Mouse (Mus musculus) gastrocnemius, adult 2 months (tissue): ENCODE data around the gene Spout1. TPM values are rescaled to one million over a fixed set of nuclear protein-coding genes. Genes with fewer than 3 reads are reported as not detected.
"Not testable (repeated sequence)": the region's sequence is repeated elsewhere in the genome, so short reads cannot be mapped to it uniquely, and the experiment has no call there.

Experiments
- DNase-seq: peaks from one replicate; pipeline ENCODE4 v3.0.0; 2022
- H3K27ac ChIP-seq: fragments of 200-600 bp; 2 replicates; pipeline ENCODE4 v1.8.1; 2022; ENCODE audit warnings: mild to moderate bottlenecking
- H3K4me3 ChIP-seq: fragments of 200-600 bp; 2 replicates; pipeline ENCODE4 v1.8.1; 2022; ENCODE audit warnings: mild to moderate bottlenecking, moderate library complexity
- CTCF ChIP-seq: fragments of 200-600 bp; IDR thresholded peaks from 2 replicates; pipeline ENCODE4 v1.8.1; 2022; ENCODE audit warnings: antibody characterized with exemption, mild to moderate bottlenecking, moderate library complexity
- intact Hi-C: fragments of 180-260 bp; cut with DNase I; formaldehyde crosslinking; loops from one replicate; pipeline ENCODE4 v1.15.1; 2025
- total RNA-seq, 2 experiments: library from RNA; stranded (reverse); gene quantifications; 2 replicates each; pipeline ENCODE4 v1.2.3; 2021

Spout1 gene
- total RNA-seq, 2 experiments from 2014 or later = 4.2 to 4.5 TPM

GRCm38 (mm10) chr2:30134378-30134711, 43.9 kb downstream of the Spout1 start:
- intact Hi-C loops = no loop called here
- peak overlapping the region; percentile 98 for H3K27ac ChIP-seq
- no peak for TF ChIP-seq CTCF
- no peak for DNase-seq
- H3K4me3 ChIP-seq = peak overlapping the region; percentile 90

- no peak for TF ChIP-seq CTCF
- H3K4me3 ChIP-seq = peak within 1 kb of the TSS; percentile 90
- peak within 1 kb of the TSS; percentile 98 for H3K27ac ChIP-seq
- intact Hi-C loops = no loop called here
- DNase-seq = peak; percentile 99
Observed at GRCm38 (mm10) chr2:30133613-30134377, 44.5 kb downstream of the Spout1 start, which contains the start of gene Tbc1d13. TSS of gene Tbc1d13 (plus strand) at chr2:30133746.

GRCm38 (mm10) chr2:30132801-30133612, 45.3 kb downstream of the Spout1 start:
- H3K4me3 ChIP-seq = peak overlapping the region; percentile 90
- H3K27ac ChIP-seq = peak overlapping the region; percentile 98
- intact Hi-C loops = no loop called here
- TF ChIP-seq CTCF = no peak
- peak; percentile 52 for DNase-seq

GRCm38 (mm10) chr2:30131240-30131639, 47.0 kb downstream of the Spout1 start:
- DNase-seq, H3K27ac ChIP-seq, H3K4me3 ChIP-seq, intact Hi-C loops: not testable (repeated sequence)

- TF ChIP-seq CTCF = no peak
- intact Hi-C loops = no loop called here
- Histone ChIP-seq H3K27ac (no peak overlapping the region), H3K4me3 (no peak overlapping the region)
- DNase-seq = no peak
Observed at GRCm38 (mm10) chr2:30130156-30130555, 48.1 kb downstream of the Spout1 start.

GRCm38 (mm10) chr2:30128789-30129188, 49.5 kb downstream of the Spout1 start:
- Histone ChIP-seq H3K4me3 (no peak overlapping the region), H3K27ac (no peak overlapping the region)
- TF ChIP-seq CTCF = peak; percentile 86
- no peak for DNase-seq
- intact Hi-C loops = loop anchor here (1.0 kb wide), 1 partner anchor 34 kb away; no protein-coding TSS in a partner anchor

GRCm38 (mm10) chr2:30124472-30125274, 53.6 kb downstream of the Spout1 start, which contains the start of gene Zer1:
TSS of gene Zer1 (minus strand) at chr2:30124585.
- intact Hi-C loops = loop anchor here (1.0 kb wide), 1 partner anchor 146 kb away; no protein-coding TSS in a partner anchor
- peak; percentile 99 for DNase-seq
- Histone ChIP-seq H3K27ac (peak within 1 kb of the TSS; percentile 98), H3K4me3 (peak within 1 kb of the TSS; percentile 80)
- no peak for TF ChIP-seq CTCF

GRCm38 (mm10) chr2:30123729-30124471, 54.4 kb downstream of the Spout1 start:
- TF ChIP-seq CTCF = no peak
- no peak for DNase-seq
- intact Hi-C loops = loop anchor here (1.0 kb wide), 1 partner anchor 146 kb away; no protein-coding TSS in a partner anchor

More at GRCm38 (mm10) chr2:30123729-30124471, 54.4 kb downstream of the Spout1 start:
- Histone ChIP-seq H3K4me3 (peak overlapping the region; percentile 80), H3K27ac (peak overlapping the region; percentile 98)

Other genes with a start within 250 kb of the Spout1 start
- gene Gle1, start 243.0 kb downstream of the Spout1 start, total RNA-seq = 10 to 100 TPM; 23.2 to 28.3 TPM
- 10 to 100 TPM; 41.8 to 62.1 TPM for gene Sptan1, start 212.9 kb downstream of the Spout1 start, total RNA-seq
- gene Wdr34, start 129.6 kb downstream of the Spout1 start, total RNA-seq = 1 to 10 TPM; 4.4 to 5.0 TPM
- gene Set, start 121.1 kb downstream of the Spout1 start, total RNA-seq = 100 to 1,000 TPM in 1 of 2 experiments, 10 to 100 TPM in 1; 93.8 to 110 TPM
- gene Pkn3, start 100.8 kb downstream of the Spout1 start, total RNA-seq = 1 to 10 TPM; 3.6 to 4.1 TPM
- 1 to 10 TPM; 2.0 to 3.5 TPM for gene Zdhhc12, start 84.8 kb downstream of the Spout1 start, total RNA-seq
- gene Zer1, start 53.9 kb downstream of the Spout1 start, total RNA-seq = 10 to 100 TPM; 23.1 to 25.2 TPM
- gene Tbc1d13, start 44.7 kb downstream of the Spout1 start, total RNA-seq = 10 to 100 TPM; 12.9 to 17.5 TPM
- gene Endog, start 7.0 kb downstream of the Spout1 start, total RNA-seq = 10 to 100 TPM; 50.8 to 67.6 TPM
- 10 to 100 TPM; 23.4 to 30.3 TPM for gene Kyat1, start 27.4 kb upstream of the Spout1 start, total RNA-seq
- 10 to 100 TPM; 19.6 to 37.9 TPM for gene Lrrc8a, start 59.3 kb upstream of the Spout1 start, total RNA-seq
- gene Gm28035, start 62.1 kb upstream of the Spout1 start, total RNA-seq = 1 to 10 TPM; 1.1 to 1.4 TPM
- 10 to 100 TPM; 27.8 to 34.5 TPM for gene Phyhd1, start 87.7 kb upstream of the Spout1 start, total RNA-seq
- 1 to 10 TPM in 1 of 2 experiments, not detected in 1; 1.8 TPM for gene Gm28038, start 102.6 kb upstream of the Spout1 start, total RNA-seq
- gene Dolk, start 107.9 kb upstream of the Spout1 start, total RNA-seq = 10 to 100 TPM; 20.2 to 21.0 TPM
- 1 to 10 TPM; 8.4 to 9.9 TPM for gene Nup188, start 107.9 kb upstream of the Spout1 start, total RNA-seq
- 10 to 100 TPM; 12.7 to 18.8 TPM for gene Sh3glb2, start 180.9 kb upstream of the Spout1 start, total RNA-seq
- 10 to 100 TPM; 15.5 to 39.0 TPM for gene Miga2, start 185.8 kb upstream of the Spout1 start, total RNA-seq
- gene Dolpp1, start 213.8 kb upstream of the Spout1 start, total RNA-seq = 1 to 10 TPM; 5.3 to 6.1 TPM
- gene Crat, start 237.4 kb upstream of the Spout1 start, total RNA-seq = 100 to 1,000 TPM; 362 to 422 TPM
- gene Ptpa, start 237.6 kb upstream of the Spout1 start, total RNA-seq = 10 to 100 TPM; 48.9 to 86.1 TPM